Comparison of ENCODE assay signal across 26 mouse cellular contexts in the genomic region with DNA sequence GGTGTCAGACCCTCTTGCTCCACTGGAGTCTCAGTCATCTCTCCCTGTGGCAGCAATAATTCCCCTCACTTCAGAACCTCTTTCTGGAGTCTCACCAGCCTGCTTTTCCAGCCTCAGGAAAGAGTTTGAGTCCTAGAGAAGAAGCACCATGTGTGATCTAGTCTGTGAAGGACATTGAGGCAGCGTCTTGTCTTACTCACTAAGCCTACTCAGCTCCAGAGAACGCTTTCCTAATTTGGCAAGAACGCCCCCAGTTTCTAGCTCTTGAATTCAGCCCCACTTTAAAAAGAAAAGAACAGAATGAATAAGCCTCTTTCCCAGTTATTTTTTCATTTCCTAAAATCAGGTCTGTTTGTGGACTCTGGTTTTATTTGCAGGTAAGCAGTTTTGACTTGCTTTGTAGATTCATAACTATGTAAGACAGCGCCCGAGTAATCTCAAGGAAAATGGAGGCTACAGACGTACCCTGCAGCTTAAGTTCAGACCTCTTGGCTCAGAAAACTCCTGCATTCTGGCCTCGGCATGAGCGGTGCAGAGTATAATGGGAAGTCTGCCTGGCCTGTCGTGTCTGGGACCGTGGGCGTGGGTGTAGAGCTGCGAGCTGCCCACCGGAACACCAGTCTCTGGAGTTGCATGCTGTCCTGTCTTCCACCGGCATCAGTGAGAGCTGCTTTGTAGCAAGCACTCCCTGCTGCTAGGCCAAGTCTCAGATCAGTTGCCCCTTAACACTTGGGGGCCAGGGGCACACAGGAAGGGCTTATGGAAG. TPM values are rescaled to one million over a fixed set of nuclear protein-coding genes. Genes with fewer than 3 reads are reported as not detected.
A peak's percentile ranks its signal among the peaks of the same experiment; 100 is the strongest.
DNase-seq lines count a peak whose midpoint lies in the region; ATAC-seq lines count a peak whose summit lies in the region.
"Had no signal": no experiment of that assay in that cellular context is flagged by ENCODE, and none has a peak within 500 bp of the region (broad histone marks: within the 10 kb centered on the region; RNA-seq: fewer than 3 reads in every experiment).

No protein-coding gene starts in this region.

- H3K27ac ChIP-seq in embryonic facial prominence, embryonic 15.5 days (replicated peaks): 0 out of 2 replicates have a peak overlapping the region, but pooled peaks have one; percentile 44
- H3K27ac ChIP-seq in embryonic facial prominence, embryonic 10.5 days (replicated peaks): no peak overlapping the region
- H3K27ac ChIP-seq in limb, embryonic 12.5 days: peak overlapping the region; percentile 41; the same call in 1 of the 2 replicates
- H3K27ac ChIP-seq: forebrain, embryonic 10.5 days; heart, adult 2 months; heart, embryonic 15.5 days; kidney, embryonic 15.5 days; midbrain, embryonic 12.5 days; neural tube, embryonic 13.5 days; stomach, postnatal 0 days had no signal

- no peak overlapping the region for H3K4me3 ChIP-seq in embryonic facial prominence, embryonic 15.5 days (replicated peaks)
- H3K4me3 ChIP-seq in embryonic facial prominence, embryonic 10.5 days: no peak overlapping the region
- H3K4me3 ChIP-seq in limb, embryonic 12.5 days (replicated peaks): no peak overlapping the region
- H3K4me3 ChIP-seq: forebrain, embryonic 10.5 days; heart, adult 2 months; heart, embryonic 15.5 days; kidney, embryonic 15.5 days; midbrain, embryonic 12.5 days; neural tube, embryonic 13.5 days had no signal

- peaks cover 48% of the 10 kb centered on the region for H3K36me3 ChIP-seq in embryonic facial prominence, embryonic 15.5 days
- H3K36me3 ChIP-seq in embryonic facial prominence, embryonic 10.5 days (replicated peaks): peaks cover 90% of the 10 kb centered on the region
- H3K36me3 ChIP-seq in limb, embryonic 12.5 days: peaks cover 52% of the 10 kb centered on the region

- DNase-seq in embryonic facial prominence, embryonic 10.5 days (ENCODE audit: low spot score): no peak
- DNase-seq in left cerebral cortex, adult 11 months (ENCODE audit: low spot score): peak; percentile 44
- no peak for DNase-seq in left cerebral cortex, postnatal 10 days (ENCODE audit: extremely low spot score in 1 of 2, low spot score in 2 of 2)
- DNase-seq in brain, adult 2 months (ENCODE audit: low read depth, low spot score): peak; percentile 89
- DNase-seq: adrenal gland, adult 8-10 months; cerebellum, adult 11 months; cerebellum, postnatal 10 days; forebrain, postnatal 0 days; heart, adult 2 months; heart, postnatal 4 days; lung, embryonic 14.5 days; lung, postnatal 4 days had no signal

- WGBS in embryonic facial prominence, embryonic 15.5 days: 90% methylated on average over 14 of the region's 14 CpGs
- 95% methylated on average over 14 of the region's 14 CpGs for WGBS in embryonic facial prominence, embryonic 10.5 days
- WGBS in limb, embryonic 12.5 days: 91% methylated on average over 14 of the region's 14 CpGs

- no peak overlapping the region for H3K9ac ChIP-seq in embryonic facial prominence, embryonic 15.5 days
- H3K9ac ChIP-seq in limb, embryonic 12.5 days (replicated peaks): no peak overlapping the region
- H3K9ac ChIP-seq: forebrain, postnatal 0 days; heart, embryonic 15.5 days; kidney, embryonic 15.5 days; lung, embryonic 14.5 days; midbrain, embryonic 12.5 days; neural tube, embryonic 13.5 days had no signal

- H3K27me3 ChIP-seq in embryonic facial prominence, embryonic 15.5 days: no peaks in the 10 kb centered on the region
- no peaks in the 10 kb centered on the region for H3K27me3 ChIP-seq in embryonic facial prominence, embryonic 10.5 days (replicated peaks; ENCODE audit: low read depth, poor library complexity, severe bottlenecking)
- H3K27me3 ChIP-seq in limb, embryonic 12.5 days: no peaks in the 10 kb centered on the region
- H3K27me3 ChIP-seq: heart, embryonic 15.5 days; kidney, embryonic 15.5 days; midbrain, embryonic 12.5 days; neural tube, embryonic 13.5 days had no signal

- H3K4me2 ChIP-seq in embryonic facial prominence, embryonic 15.5 days (replicated peaks): no peak overlapping the region
- H3K4me2 ChIP-seq in limb, embryonic 12.5 days: no peak overlapping the region
- H3K4me2 ChIP-seq: heart, embryonic 15.5 days; kidney, embryonic 15.5 days; liver, embryonic 11.5 days; lung, embryonic 14.5 days; midbrain, embryonic 12.5 days; neural tube, embryonic 13.5 days had no signal

- intact Hi-C loops in left cerebral cortex, postnatal 10 days (cut with DNase I): no loop called here

- H3K4me1 ChIP-seq in embryonic facial prominence, embryonic 15.5 days: peaks cover 17% of the 10 kb centered on the region
- H3K4me1 ChIP-seq in embryonic facial prominence, embryonic 10.5 days: peaks cover 3% of the 10 kb centered on the region; the same call in 1 of the 2 replicates
- peaks cover 24% of the 10 kb centered on the region for H3K4me1 ChIP-seq in limb, embryonic 12.5 days (replicated peaks)
- H3K4me1 ChIP-seq: forebrain, embryonic 10.5 days; midbrain, embryonic 12.5 days had no signal

- ATAC-seq in embryonic facial prominence, embryonic 15.5 days (ENCODE audit: insufficient number of reproducible peaks, low FRiP score, low TSS enrichment, low read depth): no peak
- no peak for ATAC-seq in limb, embryonic 12.5 days (ENCODE audit: insufficient number of reproducible peaks, insufficient read depth, low FRiP score, low TSS enrichment, low read depth)
- ATAC-seq in cerebellum, adult (ENCODE audit: insufficient number of reproducible peaks, low FRiP score, low TSS enrichment): no peak
- no peak for ATAC-seq in activated CD4-positive, CD25-positive, alpha-beta regulatory T cell, adult 4 months
- ATAC-seq: forebrain, postnatal 0 days; hindbrain, embryonic 16.5 days; intestine, embryonic 16.5 days had no signal

- H3K9me3 ChIP-seq in embryonic facial prominence, embryonic 15.5 days (replicated peaks): no peaks in the 10 kb centered on the region
- no peaks in the 10 kb centered on the region for H3K9me3 ChIP-seq in embryonic facial prominence, embryonic 10.5 days
- H3K9me3 ChIP-seq in limb, embryonic 12.5 days: no peaks in the 10 kb centered on the region
- H3K9me3 ChIP-seq: forebrain, embryonic 10.5 days; heart, embryonic 15.5 days; kidney, embryonic 15.5 days; midbrain, embryonic 12.5 days; neural tube, embryonic 13.5 days had no signal

RNA-seq across cellular contexts. Expression of a gene that starts 8.0 kb away (rescaled TPM):
- 4.8 and 7.7 TPM in 2 replicates for polyA plus RNA-seq in embryonic facial prominence, embryonic 15.5 days (2015; fragmentation: Nextera tagmentation; extraction: Ambion mirVana)
- 0.23 and 0.37 TPM in 2 replicates for polyA plus RNA-seq in embryonic facial prominence, embryonic 10.5 days (2016; fragmentation: Nextera tagmentation; extraction: Ambion mirVana)
- under 1 TPM; 0.36 to 0.53 TPM for total RNA-seq in left cerebral cortex, postnatal 10 days (2021)
- polyA plus RNA-seq in limb, embryonic 12.5 days (2016; fragmentation: Nextera tagmentation; extraction: Ambion mirVana): 0.89 and 1.1 TPM in 2 replicates
- under 1 TPM in 1 of 2 experiments, not detected in 1; 0.20 TPM for polyA plus RNA-seq in activated CD4-positive, CD25-positive, alpha-beta regulatory T cell, adult 4 months (2017; shearing (Covaris generic))
- total RNA-seq: monocyte, adult 5-6 weeks had no signal

RNA-seq across cellular contexts. Expression of a gene that starts 50.0 kb away (rescaled TPM):
- polyA plus RNA-seq in embryonic facial prominence, embryonic 15.5 days (2015; fragmentation: Nextera tagmentation; extraction: Ambion mirVana): 82.7 and 87.6 TPM in 2 replicates
- polyA plus RNA-seq in embryonic facial prominence, embryonic 10.5 days (2016; fragmentation: Nextera tagmentation; extraction: Ambion mirVana): 98.8 and 108 TPM in 2 replicates
- 10 to 100 TPM; 54.1 to 56.6 TPM for total RNA-seq in left cerebral cortex, postnatal 10 days (2021)
- 110 and 113 TPM in 2 replicates for polyA plus RNA-seq in limb, embryonic 12.5 days (2016; fragmentation: Nextera tagmentation; extraction: Ambion mirVana)
- 10 to 100 TPM; 65.2 to 88.1 TPM for polyA plus RNA-seq in activated CD4-positive, CD25-positive, alpha-beta regulatory T cell, adult 4 months (2017; shearing (Covaris generic))

RNA-seq across cellular contexts. Expression of a gene that starts 59.9 kb away (rescaled TPM):
- 14.7 and 14.9 TPM in 2 replicates for polyA plus RNA-seq in embryonic facial prominence, embryonic 15.5 days (2015; fragmentation: Nextera tagmentation; extraction: Ambion mirVana)
- 20.7 and 23.7 TPM in 2 replicates for polyA plus RNA-seq in embryonic facial prominence, embryonic 10.5 days (2016; fragmentation: Nextera tagmentation; extraction: Ambion mirVana)
- total RNA-seq in left cerebral cortex, postnatal 10 days (2021): 10 to 100 TPM; 86.6 to 93.8 TPM
- 19.3 and 19.7 TPM in 2 replicates for polyA plus RNA-seq in limb, embryonic 12.5 days (2016; fragmentation: Nextera tagmentation; extraction: Ambion mirVana)
- polyA plus RNA-seq in activated CD4-positive, CD25-positive, alpha-beta regulatory T cell, adult 4 months (2017; shearing (Covaris generic)): 10 to 100 TPM; 11.3 to 11.5 TPM

Comparison
In these comparisons a context has a peak if more than half of its experiments do, and no peak if none do; other contexts are left out.
1. DNase-seq: peak in left cerebral cortex, adult 11 months (single experiment) and brain, adult 2 months (single experiment); none in embryonic facial prominence, embryonic 10.5 days (single experiment) and left cerebral cortex, postnatal 10 days (0 of 2).